Mouse (Mus musculus) thymus, postnatal 4 days (tissue): ENCODE measurements around the gene Tmem18.

Experiments used
- DNase-seq: peaks from one replicate; pipeline ENCODE4 v3.0.0; 2021

The Tmem18 gene

GRCm38 (mm10) chr12:30584356-30584740 lies at the start of gene Tmem18:
Gene Tmem18, plus strand, starts transcription at chr12:30584426.
- peak; percentile 81 for DNase-seq

GRCm38 (mm10) chr12:30557349-30557748 lies 26.9 kb upstream of the Tmem18 start:
- DNase-seq, result no peak

- no peak for DNase-seq
These were observed 22.8 kb upstream of the Tmem18 start for GRCm38 (mm10) chr12:30561411-30561810.

GRCm38 (mm10) chr12:30572075-30572474 lies 12.2 kb upstream of the Tmem18 start:
- no peak for DNase-seq

- no peak for DNase-seq
These were observed 8.3 kb upstream of the Tmem18 start for GRCm38 (mm10) chr12:30575952-30576351.

- peak; percentile 62 for DNase-seq
These were observed 6.2 kb upstream of the Tmem18 start for GRCm38 (mm10) chr12:30578019-30578418.

GRCm38 (mm10) chr12:30581277-30581676 lies 2.9 kb upstream of the Tmem18 start:
- DNase-seq, result no peak

- peak; percentile 16 for DNase-seq
These were observed 455 bp upstream of the Tmem18 start for GRCm38 (mm10) chr12:30583586-30584355.

- no peak for DNase-seq
These were observed 637 bp downstream of the Tmem18 start for GRCm38 (mm10) chr12:30584863-30585262.

- no peak for DNase-seq
These were observed 7.6 kb downstream of the Tmem18 start for GRCm38 (mm10) chr12:30591832-30592231.

GRCm38 (mm10) chr12:30596818-30597407 lies 12.7 kb downstream of the Tmem18 start:
- DNase-seq, result peak; percentile 42

GRCm38 (mm10) chr12:30598955-30599354 lies 14.7 kb downstream of the Tmem18 start:
- no peak for DNase-seq

- DNase-seq, result no peak
These were observed 15.2 kb downstream of the Tmem18 start for GRCm38 (mm10) chr12:30599474-30599873.

GRCm38 (mm10) chr12:30599997-30600396 lies 15.8 kb downstream of the Tmem18 start:
- DNase-seq, result no peak

- no peak for DNase-seq
These were observed 19.8 kb downstream of the Tmem18 start for GRCm38 (mm10) chr12:30604012-30604411.

- DNase-seq, result no peak
These were observed 20.6 kb downstream of the Tmem18 start for GRCm38 (mm10) chr12:30604876-30605275.

- DNase-seq, result no peak
These were observed 21.7 kb downstream of the Tmem18 start for GRCm38 (mm10) chr12:30605941-30606340.

- DNase-seq, result no peak
These were observed 22.5 kb downstream of the Tmem18 start for GRCm38 (mm10) chr12:30606743-30607142.

GRCm38 (mm10) chr12:30618425-30618824 lies 34.2 kb downstream of the Tmem18 start:
- DNase-seq, result no peak

- DNase-seq, result no peak
These were observed 44.2 kb downstream of the Tmem18 start for GRCm38 (mm10) chr12:30628466-30628865.

- no peak for DNase-seq
These were observed 50.3 kb downstream of the Tmem18 start for GRCm38 (mm10) chr12:30634534-30634933.
